Mouse (Mus musculus) CD8-positive naive resting alpha-beta T cell, adult 2 months (primary cell): Measurements from ENCODE around the gene Rnf144b.

Experiments
- DNase-seq, 2 experiments: peaks; one replicate each; pipeline ENCODE4 v3.0.0; 2022; ENCODE audit warnings: low read depth in 2 of 2, low spot score in 2 of 2

The Rnf144b gene

DNA sequence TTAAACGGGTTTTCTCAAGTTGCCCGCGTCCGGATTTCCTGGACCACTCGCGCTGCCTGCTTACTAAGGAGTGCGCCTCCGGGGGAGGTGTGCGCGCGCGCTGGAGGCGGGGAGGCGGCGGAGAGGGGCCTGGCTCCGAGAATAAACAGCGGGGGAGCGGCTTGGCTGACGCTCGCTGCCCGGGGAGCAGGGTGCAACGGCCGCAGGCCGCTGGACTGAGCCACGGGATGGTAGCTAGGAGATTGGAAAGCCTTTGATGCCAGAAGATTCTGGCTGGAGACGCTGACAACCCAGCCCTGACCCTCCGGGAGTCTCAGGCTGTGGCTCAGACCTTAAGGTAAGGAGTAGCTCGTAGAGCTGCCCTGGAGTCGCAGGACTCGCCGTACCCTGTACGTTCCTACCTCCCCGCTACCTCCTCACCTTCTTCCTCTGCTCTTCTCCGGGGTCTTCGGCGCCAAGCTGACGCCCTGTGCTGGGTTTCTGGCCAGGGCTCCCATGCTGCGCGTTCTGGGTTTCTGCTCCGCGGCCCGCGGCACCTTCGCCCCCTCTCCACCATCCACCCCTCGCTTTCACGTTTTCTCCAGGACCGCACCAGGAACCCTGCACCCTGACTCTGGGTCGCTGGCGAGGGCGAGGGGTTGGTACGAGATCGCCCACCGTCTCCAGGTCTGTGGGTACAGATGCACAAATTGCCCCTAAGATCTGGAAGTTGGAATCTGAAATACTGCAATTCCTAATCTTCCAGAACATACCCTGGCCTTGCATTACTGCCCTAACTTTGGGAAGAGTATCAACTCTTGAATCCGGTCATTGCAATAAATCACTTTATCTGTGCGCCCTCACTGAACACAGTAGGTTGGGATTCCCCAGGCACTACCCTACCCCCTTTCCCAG is at the start of gene Rnf144b:
Gene Rnf144b, plus strand, starts transcription at position 120 of the 894 bp plus-strand sequence.
- DNase-seq = peak; percentile 43 to 56

- DNase-seq = no peak
Measured at GRCm38 (mm10) chr13:47076156-47076555, 46.3 kb upstream of the Rnf144b start.

- no peak for DNase-seq
Measured at GRCm38 (mm10) chr13:47077367-47077766, 45.1 kb upstream of the Rnf144b start.

DNA sequence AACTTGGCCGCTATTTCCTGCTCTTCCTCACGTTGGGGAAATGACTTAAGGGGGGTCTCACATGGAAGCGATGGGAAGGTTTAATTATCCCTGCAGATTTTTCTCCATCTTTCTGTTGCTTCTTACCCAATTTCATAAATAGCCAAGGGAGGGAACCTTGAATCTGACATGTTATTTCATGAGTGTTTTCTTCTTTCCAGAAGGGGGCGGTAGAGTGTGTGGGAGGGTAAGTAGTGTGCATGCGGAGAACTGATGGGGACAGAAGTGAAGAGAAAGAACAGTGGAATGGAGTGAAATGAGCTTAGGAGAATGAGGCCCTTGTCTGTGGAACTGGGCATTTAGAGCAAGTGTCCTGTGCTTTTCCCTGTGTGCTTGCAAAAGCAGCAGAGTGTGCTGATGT is 43.7 kb upstream of the Rnf144b start:
- DNase-seq = no peak

DNA sequence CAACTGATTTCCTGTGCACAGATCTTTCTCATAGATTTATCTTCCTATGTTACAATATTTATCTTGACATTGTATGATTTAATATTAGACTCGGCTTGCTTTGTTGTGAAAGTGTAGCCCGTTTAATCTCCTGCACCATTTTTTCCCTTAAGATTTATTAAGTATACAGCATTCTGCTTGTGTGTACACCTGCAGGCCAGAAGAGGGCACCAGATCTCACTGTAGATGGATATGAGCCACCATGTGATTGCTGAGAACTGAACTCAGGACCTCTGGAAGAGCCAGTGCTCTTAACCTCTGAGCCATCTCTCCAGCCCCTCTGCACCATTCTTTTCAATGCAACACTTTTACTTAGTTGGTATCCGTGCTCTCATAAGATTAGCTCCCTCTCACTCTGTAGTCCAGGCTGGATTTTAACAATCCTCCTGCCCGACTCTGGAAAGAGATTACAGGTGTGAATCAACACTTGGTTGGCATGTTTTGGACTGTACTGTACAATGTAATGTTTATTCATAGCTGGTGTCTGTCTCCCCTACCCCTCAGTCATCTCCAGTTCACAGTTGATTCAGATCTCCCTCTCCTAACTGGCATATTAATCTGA is 41.5 kb upstream of the Rnf144b start:
- DNase-seq = peak in 1 of 2 experiments; percentile 13

GRCm38 (mm10) chr13:47088433-47088832 is 34.0 kb upstream of the Rnf144b start:
- DNase-seq = no peak

- DNase-seq = no peak
Measured at GRCm38 (mm10) chr13:47089271-47089670, 33.2 kb upstream of the Rnf144b start.

- no peak for DNase-seq
Measured at GRCm38 (mm10) chr13:47093791-47094190, 28.7 kb upstream of the Rnf144b start.

GRCm38 (mm10) chr13:47096591-47096990 is 25.9 kb upstream of the Rnf144b start:
- DNase-seq = no peak

DNA sequence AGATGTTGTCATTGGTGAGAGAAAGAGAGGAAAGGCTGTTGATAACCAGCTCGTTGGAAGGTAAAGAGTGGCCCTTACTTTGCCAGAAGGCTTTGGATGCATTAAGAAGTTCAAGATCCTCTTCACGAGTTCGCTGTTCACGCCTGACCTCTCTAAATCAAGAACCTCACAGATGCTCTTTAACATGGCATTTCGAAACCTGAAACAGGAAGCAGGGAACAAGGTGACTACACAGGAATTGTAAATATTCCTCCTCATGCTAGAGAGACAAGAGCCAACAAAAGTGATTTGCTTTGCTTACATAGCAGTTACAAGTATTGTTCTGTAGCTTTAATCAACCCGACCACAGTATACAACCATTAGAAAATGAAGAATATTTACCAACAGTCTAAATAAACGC is 23.2 kb upstream of the Rnf144b start:
- DNase-seq = no peak

GRCm38 (mm10) chr13:47100587-47100986 is 21.9 kb upstream of the Rnf144b start:
- DNase-seq = no peak

DNA sequence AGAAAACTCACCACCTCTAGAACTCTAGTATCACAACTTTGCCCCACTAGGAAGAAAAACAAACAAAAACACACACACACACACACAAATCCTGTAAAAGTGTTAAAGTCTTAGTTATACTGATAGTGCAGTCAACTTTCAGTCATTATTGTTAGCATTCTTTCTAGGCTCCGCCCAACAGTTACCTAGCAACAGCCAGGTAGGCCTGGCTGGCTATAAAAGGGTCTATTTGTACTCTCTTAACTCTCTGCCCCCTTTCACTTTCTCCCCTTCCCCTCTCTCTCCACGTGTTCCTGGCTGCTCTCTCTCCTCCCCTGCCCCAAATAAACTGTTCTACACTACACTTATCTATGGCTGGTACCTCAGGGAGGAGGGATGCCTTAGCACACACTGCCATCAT is 18.3 kb upstream of the Rnf144b start:
- DNase-seq = no peak

DNA sequence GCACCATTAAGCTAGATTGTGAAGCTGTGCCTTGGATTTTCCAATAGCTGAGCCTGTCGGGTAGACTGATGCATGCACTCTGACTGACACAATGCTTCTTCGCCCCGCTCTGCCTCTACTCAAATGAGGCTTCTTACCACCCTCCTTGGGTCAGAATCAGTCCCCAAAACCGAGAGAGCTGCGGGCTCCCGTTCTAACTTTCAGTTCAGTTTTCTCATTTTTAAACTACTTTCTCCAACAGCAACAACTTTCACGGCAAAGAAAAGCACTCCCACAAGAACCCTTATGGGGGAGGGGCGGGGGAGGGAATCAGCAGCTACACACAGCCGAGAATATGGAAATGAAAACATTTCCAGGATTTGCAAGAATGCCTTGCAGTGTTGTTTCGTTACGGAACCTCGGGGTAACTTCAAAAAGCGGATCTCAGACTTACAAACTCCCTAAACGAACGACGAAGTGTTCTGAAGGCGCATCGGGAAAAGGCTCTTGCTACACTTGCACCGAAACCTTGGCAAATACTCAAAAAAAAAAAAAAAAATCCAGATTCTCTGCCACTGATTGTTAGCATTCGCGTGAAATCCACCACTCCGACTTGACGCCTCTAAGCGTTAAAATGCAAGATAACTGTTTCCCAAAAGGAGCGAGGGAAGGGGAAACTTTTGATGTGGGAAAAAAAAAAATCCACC is 17.5 kb upstream of the Rnf144b start:
- no peak for DNase-seq

DNA sequence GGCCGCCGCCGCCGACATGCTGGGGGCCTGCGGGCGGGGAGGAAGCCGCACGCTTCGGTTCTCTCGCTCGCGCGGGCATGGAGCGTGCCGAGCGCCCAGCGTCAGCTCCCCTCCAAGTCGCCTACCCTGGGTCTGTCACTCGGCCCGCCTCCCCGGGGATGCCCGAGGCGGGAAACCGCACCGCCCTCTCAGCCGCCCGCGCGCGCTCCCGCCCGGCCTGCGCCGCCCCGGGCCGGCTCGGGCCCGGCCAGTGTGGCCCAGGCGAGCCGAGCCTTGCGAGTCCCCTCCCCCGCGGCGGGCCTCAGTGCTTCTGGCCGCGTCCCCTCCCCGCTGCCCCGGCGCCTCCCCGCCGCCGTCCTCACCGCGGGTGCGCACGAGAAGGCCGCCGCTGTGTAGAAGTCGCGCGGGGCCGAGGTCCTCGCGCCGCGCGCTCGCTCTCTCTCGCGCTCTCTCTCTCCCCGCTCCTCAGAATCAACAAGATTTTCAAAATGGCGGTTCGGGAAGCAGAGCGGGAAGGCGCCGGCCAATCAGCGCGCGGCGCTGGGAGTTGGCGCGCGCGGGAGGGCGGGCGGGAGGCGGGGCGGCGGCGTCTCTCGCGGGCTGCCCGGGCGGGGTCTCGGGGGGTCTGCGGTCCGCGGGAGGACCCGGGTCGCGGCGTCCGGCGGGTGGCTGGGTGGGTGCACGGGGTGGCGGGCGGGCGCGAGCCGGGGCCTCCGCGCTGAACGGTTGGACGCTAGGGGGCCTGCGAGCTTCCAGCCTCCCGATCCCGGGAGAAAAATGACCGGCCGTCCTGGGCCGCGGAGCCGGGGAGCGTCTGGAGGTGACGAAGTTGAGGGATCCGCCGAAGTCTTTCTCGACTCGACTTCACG is 16.5 kb upstream of the Rnf144b start, which contains the start of gene Dek:
Gene Dek, minus strand, starts transcription at position 491 of the 869 bp plus-strand sequence.
- peak; percentile 63 to 72 for DNase-seq

GRCm38 (mm10) chr13:47106580-47106888 is 15.9 kb upstream of the Rnf144b start:
- DNase-seq = peak in 1 of 2 experiments; percentile 50

DNA sequence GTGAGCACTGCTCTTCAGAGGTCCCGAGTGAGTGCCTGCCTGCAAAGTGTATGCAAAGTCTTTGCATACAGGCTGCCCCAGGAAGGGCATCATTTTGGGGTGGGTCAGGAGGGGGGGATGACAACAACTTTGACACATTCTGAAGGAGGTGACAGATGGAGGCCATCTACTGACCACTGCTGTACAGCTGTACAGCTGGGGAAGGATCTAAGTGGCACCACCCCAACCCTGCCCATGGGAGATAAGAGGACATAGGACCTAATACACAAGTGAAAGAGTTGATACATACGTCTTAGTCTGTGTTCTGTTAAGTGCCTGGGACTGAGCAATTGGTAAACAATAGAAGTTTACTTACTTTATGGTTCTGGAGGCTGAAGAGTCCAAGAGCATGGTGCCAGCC is 13.2 kb upstream of the Rnf144b start:
- no peak for DNase-seq

DNA sequence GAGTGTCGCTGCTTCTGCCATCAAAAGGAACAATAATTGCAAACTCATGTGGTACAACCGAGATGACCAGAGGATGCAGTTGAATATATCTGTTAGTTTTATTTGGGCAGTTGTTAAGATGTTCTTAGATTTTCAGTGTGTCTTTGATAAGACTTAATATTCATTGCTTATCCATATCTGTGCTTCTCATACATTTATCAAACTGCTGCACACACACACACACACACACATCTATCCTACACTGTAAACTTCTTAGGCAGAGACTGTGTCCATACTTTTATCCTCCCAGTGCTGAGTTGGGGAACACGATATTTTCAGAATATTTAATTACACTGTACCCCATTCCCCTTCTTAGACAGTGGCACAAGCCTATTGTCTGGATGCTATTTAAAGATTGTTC is 11.3 kb upstream of the Rnf144b start:
- DNase-seq = no peak

DNA sequence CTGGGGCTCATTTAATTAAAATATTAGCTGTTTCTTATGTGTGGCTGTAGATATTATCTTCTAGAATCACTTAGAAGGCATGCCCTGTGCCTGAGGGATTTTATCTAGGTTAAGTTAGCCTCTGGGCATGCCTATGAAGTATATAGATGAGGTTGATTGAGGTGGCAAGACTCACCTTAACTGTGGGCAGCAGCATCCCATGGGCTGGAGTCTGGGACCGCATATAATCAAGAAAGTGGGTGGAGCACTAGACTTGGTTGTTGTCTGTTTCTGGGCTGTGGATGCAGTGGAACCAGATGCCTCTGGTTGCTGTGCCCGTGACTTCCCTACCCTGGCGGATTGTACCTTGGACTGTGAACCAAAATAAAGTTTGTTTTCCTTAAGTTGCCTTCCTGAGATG is 10.4 kb upstream of the Rnf144b start:
- no peak for DNase-seq

- no peak for DNase-seq
Measured at GRCm38 (mm10) chr13:47112924-47113323, 9.5 kb upstream of the Rnf144b start.

DNA sequence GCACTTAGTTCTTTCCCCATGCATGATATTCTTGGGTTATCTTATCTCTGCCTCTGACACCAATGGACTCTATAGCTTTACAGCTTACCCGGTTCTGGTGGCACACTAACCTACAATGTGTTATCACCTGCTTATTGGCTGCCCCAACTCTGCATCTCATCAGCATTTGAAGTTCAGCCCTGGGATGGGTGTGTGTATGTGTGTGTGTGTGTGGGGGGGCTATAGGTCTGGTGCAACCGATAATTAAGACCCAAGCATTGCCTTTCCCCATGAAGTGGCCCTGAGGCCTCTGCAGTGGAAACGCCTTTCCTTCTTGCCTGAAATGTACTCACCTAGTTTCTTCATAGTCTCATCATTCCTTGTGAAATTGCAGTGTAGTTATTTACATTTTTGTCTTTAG is 6.5 kb upstream of the Rnf144b start:
- no peak for DNase-seq

- DNase-seq = no peak
Measured at GRCm38 (mm10) chr13:47121333-47121889, 1.0 kb upstream of the Rnf144b start.
